Mouse (Mus musculus) retina, adult 2 months (tissue): ENCODE results near the gene Tcf12.

Source experiments
- DNase-seq: peaks from one replicate; pipeline ENCODE4 v3.0.0-alpha.2; 2012; ENCODE audit warnings: low read depth, low spot score

The Tcf12 gene

GRCm38 (mm10) chr9:71982826-71983225, 128.8 kb downstream of the Tcf12 start:
- no peak for DNase-seq

- no peak for DNase-seq
Measured at GRCm38 (mm10) chr9:71981071-71981470, 130.6 kb downstream of the Tcf12 start.

- no peak for DNase-seq
Measured at GRCm38 (mm10) chr9:71980579-71980978, 131.1 kb downstream of the Tcf12 start.

- DNase-seq, result no peak
Measured at GRCm38 (mm10) chr9:71978886-71979285, 132.8 kb downstream of the Tcf12 start.

GRCm38 (mm10) chr9:71976034-71976433, 135.6 kb downstream of the Tcf12 start:
- peak; percentile 32 for DNase-seq

GRCm38 (mm10) chr9:71975141-71975540, 136.5 kb downstream of the Tcf12 start:
- DNase-seq, result no peak

- no peak for DNase-seq
Measured at GRCm38 (mm10) chr9:71974541-71974959, 137.1 kb downstream of the Tcf12 start.

GRCm38 (mm10) chr9:71964039-71964438, 147.6 kb downstream of the Tcf12 start:
- DNase-seq, result no peak

GRCm38 (mm10) chr9:71960026-71960396, 151.7 kb downstream of the Tcf12 start:
- no peak for DNase-seq

GRCm38 (mm10) chr9:71959259-71960025, 152.2 kb downstream of the Tcf12 start:
- DNase-seq, result no peak

GRCm38 (mm10) chr9:71953217-71953616, 158.5 kb downstream of the Tcf12 start:
- DNase-seq, result no peak

- no peak for DNase-seq
Measured at GRCm38 (mm10) chr9:71952621-71953076, 159.0 kb downstream of the Tcf12 start.

GRCm38 (mm10) chr9:71951926-71952325, 159.7 kb downstream of the Tcf12 start:
- no peak for DNase-seq

GRCm38 (mm10) chr9:71951341-71951740, 160.3 kb downstream of the Tcf12 start:
- DNase-seq, result no peak

GRCm38 (mm10) chr9:71944801-71945200, 166.9 kb downstream of the Tcf12 start:
- DNase-seq, result no peak

GRCm38 (mm10) chr9:71942424-71942823, 169.2 kb downstream of the Tcf12 start:
- no peak for DNase-seq

GRCm38 (mm10) chr9:71940016-71940415, 171.7 kb downstream of the Tcf12 start:
- DNase-seq, result no peak

- DNase-seq, result no peak
Measured at GRCm38 (mm10) chr9:71936199-71936598, 175.5 kb downstream of the Tcf12 start.

- DNase-seq, result no peak
Measured at GRCm38 (mm10) chr9:71934833-71935232, 176.8 kb downstream of the Tcf12 start.

GRCm38 (mm10) chr9:71931965-71932364, 179.7 kb downstream of the Tcf12 start:
- DNase-seq, result no peak

- DNase-seq, result no peak
Measured at GRCm38 (mm10) chr9:71931358-71931715, 180.3 kb downstream of the Tcf12 start.

- no peak for DNase-seq
Measured at GRCm38 (mm10) chr9:71930431-71931357, 181.0 kb downstream of the Tcf12 start.

- no peak for DNase-seq
Measured at GRCm38 (mm10) chr9:71916662-71916953, 195.1 kb downstream of the Tcf12 start.
